Mouse (Mus musculus) MEL (cell line): ENCODE data around the gene Lce1a2. TPM values are rescaled to one million over a fixed set of nuclear protein-coding genes. Genes with fewer than 3 reads are reported as not detected.

Source experiments
- DNase-seq: peaks from one replicate; pipeline ENCODE4 v3.0.0; 2011; ENCODE audit warnings: low read depth, low spot score
- H3K27ac ChIP-seq: 2 replicates; pipeline ENCODE4 v1.5.1; 2012; ENCODE audit warnings: low read depth, mild to moderate bottlenecking, control low read depth, low read length, moderate library complexity; ENCODE audit not compliant: control insufficient read depth
- H3K27me3 ChIP-seq, 2 experiments: fragments of 150-350 bp in 1 of 2; sonication (generic) in 1 of 2; 2 replicates each; pipeline ENCODE4 v1.6.1; 2012; ENCODE audit warnings: low read length in 2 of 2, mild to moderate bottlenecking in 2 of 2, improper control_type of control experiment in 1 of 2, moderate library complexity in 1 of 2; ENCODE audit not compliant: insufficient read depth in 2 of 2, control insufficient read depth in 1 of 2
- H3K36me3 ChIP-seq, 2 experiments: 2 replicates each; pipeline ENCODE4 v1.6.1; 2012 to 2014; ENCODE audit warnings: low read length in 2 of 2, improper control_type of control experiment in 1 of 2, inconsistent platforms in 1 of 2, mild to moderate bottlenecking in 1 of 2; ENCODE audit not compliant: insufficient read depth in 2 of 2, control insufficient read depth in 1 of 2
- H3K4me1 ChIP-seq, 2 experiments: fragments of 150-350 bp in 1 of 2; sonication (generic) in 1 of 2; 2 replicates each; pipeline ENCODE4 v1.6.1; 2012; ENCODE audit warnings: low read length in 2 of 2, improper control_type of control experiment in 1 of 2, mild to moderate bottlenecking in 1 of 2; ENCODE audit not compliant: insufficient read depth in 2 of 2, control insufficient read depth in 1 of 2
- H3K4me3 ChIP-seq, 2 experiments: fragments of 150-350 bp in 1 of 2; sonication (generic) in 1 of 2; 2 replicates each; pipeline ENCODE4 v1.5.1; 2012; ENCODE audit warnings: low read depth in 2 of 2, low read length in 2 of 2, mild to moderate bottlenecking in 2 of 2, moderate library complexity in 2 of 2, control low read depth in 1 of 2, improper control_type of control experiment in 1 of 2; ENCODE audit not compliant: control insufficient read depth in 1 of 2, insufficient read depth in 1 of 2
- H3K79me2 ChIP-seq: 2 replicates; pipeline ENCODE4 v1.6.1; 2012; ENCODE audit warnings: mild to moderate bottlenecking, low read length, moderate library complexity; ENCODE audit not compliant: control insufficient read depth, poor library complexity, insufficient read depth
- H3K9ac ChIP-seq: 2 replicates; pipeline ENCODE4 v1.6.1; 2012; ENCODE audit warnings: low read depth, mild to moderate bottlenecking, control low read depth, low read length, moderate library complexity; ENCODE audit not compliant: control insufficient read depth, poor library complexity, severe bottlenecking
- H3K9me3 ChIP-seq: fragments of 150-350 bp; sonication (generic); replicated peaks from 2 replicates; pipeline ENCODE4 v1.6.1; 2012; ENCODE audit warnings: mild to moderate bottlenecking, low read length, improper control_type of control experiment, moderate library complexity; ENCODE audit not compliant: insufficient read depth
- E2F4 ChIP-seq: IDR thresholded peaks from 2 replicates; pipeline ENCODE4 v1.6.1; 2011; ENCODE audit warnings: low read depth, low read length, improper control_type of control experiment, borderline replicate concordance
- ELF1 ChIP-seq: IDR thresholded peaks from 2 replicates; pipeline ENCODE4 v1.6.1; 2014; ENCODE audit warnings: low read depth, mild to moderate bottlenecking, inconsistent platforms, low read length, improper control_type of control experiment, moderate library complexity
- ETS1 ChIP-seq: IDR thresholded peaks from 2 replicates; pipeline ENCODE4 v1.6.1; 2012; ENCODE audit warnings: low read depth, mild to moderate bottlenecking, inconsistent platforms, low read length, improper control_type of control experiment, moderate library complexity
- KAT2A ChIP-seq: conservative IDR thresholded peaks from 2 replicates; pipeline ENCODE4 v1.6.1; 2012; ENCODE audit warnings: low read depth, low read length, improper control_type of control experiment, inconsistent platforms
- MEF2A ChIP-seq: IDR thresholded peaks from 2 replicates; pipeline ENCODE4 v1.6.1; 2014; ENCODE audit warnings: low read depth, mild to moderate bottlenecking, inconsistent platforms, low read length, improper control_type of control experiment; ENCODE audit not compliant: poor library complexity, insufficient replicate concordance, severe bottlenecking; ENCODE audit errors: extremely low read depth
- MYB ChIP-seq: IDR thresholded peaks from 2 replicates; pipeline ENCODE4 v1.6.1; 2011; ENCODE audit warnings: mild to moderate bottlenecking, low read depth, low read length, improper control_type of control experiment
- POLR2AphosphoS2 ChIP-seq: IDR thresholded peaks from 2 replicates; pipeline ENCODE4 v1.6.1; 2011; ENCODE audit warnings: low read length, improper control_type of control experiment
- RCOR1 ChIP-seq: IDR thresholded peaks from 2 replicates; pipeline ENCODE4 v1.6.1; 2012; ENCODE audit warnings: low read depth, mild to moderate bottlenecking, inconsistent platforms, low read length, improper control_type of control experiment
- USF1 ChIP-seq: IDR thresholded peaks from 2 replicates; pipeline ENCODE4 v1.6.1; 2014; ENCODE audit warnings: low read depth, mild to moderate bottlenecking, inconsistent platforms, low read length, improper control_type of control experiment, moderate library complexity
- ZKSCAN1 ChIP-seq: IDR thresholded peaks from 2 replicates; pipeline ENCODE4 v1.6.1; 2012; ENCODE audit warnings: low read depth, mild to moderate bottlenecking, inconsistent platforms, low read length, improper control_type of control experiment, moderate library complexity
- ZMIZ1 ChIP-seq: IDR thresholded peaks from 2 replicates; pipeline ENCODE4 v1.6.1; 2012; ENCODE audit warnings: low read depth, mild to moderate bottlenecking, inconsistent platforms, low read length, improper control_type of control experiment, moderate library complexity
- ZNF384 ChIP-seq: IDR thresholded peaks from 2 replicates; pipeline ENCODE4 v1.6.1; 2012; ENCODE audit warnings: low read depth, mild to moderate bottlenecking, inconsistent platforms, low read length, improper control_type of control experiment
- polyA plus RNA-seq, 2 experiments: library from polyadenylated mRNA; stranded (reverse) in 1 of 2; unstranded in 1 of 2; fragments of >175 nt in 1 of 2; fragments of >200 nt in 1 of 2; gene quantifications; 2 replicates each; pipeline versions ENCODE4 v1.2.1 to v1.2.4; 2012; ENCODE audit warnings: low replicate concordance in 2 of 2, low read depth in 1 of 2; ENCODE audit not compliant: insufficient read length in 2 of 2, insufficient read depth in 1 of 2, missing spikeins in 1 of 2
- total RNA-seq: library from RNA; depleted of rRNA; stranded (reverse); fragments of 300-350 nt; gene quantifications from 2 replicates; pipeline ENCODE4 v1.2.3, GENCODE M21; 2012

Lce1a2 gene
- total and polyA plus RNA-seq, 3 experiments: not detected

GRCm38 (mm10) chr3:92639854-92640253 is 30.3 kb downstream of the Lce1a2 start:
- no peaks in the 10 kb centered on the region for H3K9me3 ChIP-seq
- no peaks in the 10 kb centered on the region for H3K27me3 ChIP-seq
- TF ChIP-seq ETS1 (no peak), USF1 (no peak), POLR2AphosphoS2 (no peak), ZMIZ1 (no peak), ELF1 (no peak), MYB (no peak)
- TF ChIP-seq, all 39 proteins: peak for 0
- Histone ChIP-seq H3K4me3 (no peak overlapping the region), H3K4me1 (no peaks in the 10 kb centered on the region), H3K36me3 (no peaks in the 10 kb centered on the region), H3K79me2 (no peaks in the 10 kb centered on the region), H3K9ac (no peak overlapping the region), H3K27ac (no peak overlapping the region)
- DNase-seq: no peak

GRCm38 (mm10) chr3:92638653-92638991 is 31.5 kb downstream of the Lce1a2 start:
- DNase-seq: no peak
- Histone ChIP-seq H3K27ac (no peak overlapping the region), H3K36me3 (no peaks in the 10 kb centered on the region), H3K27me3 (no peaks in the 10 kb centered on the region), H3K9ac (no peak overlapping the region), H3K4me1 (no peaks in the 10 kb centered on the region), H3K79me2 (no peaks in the 10 kb centered on the region), H3K9me3 (no peaks in the 10 kb centered on the region), H3K4me3 (no peak overlapping the region)
- TF ChIP-seq KAT2A: no peak
- no peak for TF ChIP-seq POLR2AphosphoS2
- TF ChIP-seq ZKSCAN1: no peak
- TF ChIP-seq MEF2A: no peak

GRCm38 (mm10) chr3:92637745-92638652 is 32.1 kb downstream of the Lce1a2 start:
- Histone ChIP-seq H3K36me3 (no peaks in the 10 kb centered on the region), H3K79me2 (no peaks in the 10 kb centered on the region), H3K4me3 (no peak overlapping the region)
- TF ChIP-seq RCOR1 (no peak), MEF2A (no peak), E2F4 (no peak), ZNF384 (no peak)
- TF ChIP-seq, all 39 proteins: peak for 0
- H3K9ac ChIP-seq: no peak overlapping the region
- no peaks in the 10 kb centered on the region for H3K27me3 ChIP-seq
- H3K27ac ChIP-seq: no peak overlapping the region
- DNase-seq: no peak
- H3K4me1 ChIP-seq: no peaks in the 10 kb centered on the region
- H3K9me3 ChIP-seq: no peaks in the 10 kb centered on the region
